Mouse (Mus musculus) ES-E14 (cell line): ENCODE measurements at regions not wholly inside any gene's neighbourhood (a gene's known extent, or its start where the extent isn't known, plus 50 kb on each side); places are given as distances from the start of the nearest gene placed in this dataset.

ENCODE experiments used
- HCFC1 ChIP-seq: IDR thresholded peaks from 2 replicates; pipeline ENCODE4 v1.6.1; 2012; ENCODE audit warnings: low read length, inconsistent platforms, borderline replicate concordance; ENCODE audit not compliant: insufficient read depth
- MAFK ChIP-seq: IDR thresholded peaks from 2 replicates; pipeline ENCODE4 v1.6.1; 2014; ENCODE audit warnings: mild to moderate bottlenecking, low read depth, low read length, inconsistent platforms; ENCODE audit not compliant: insufficient read depth

DNA sequence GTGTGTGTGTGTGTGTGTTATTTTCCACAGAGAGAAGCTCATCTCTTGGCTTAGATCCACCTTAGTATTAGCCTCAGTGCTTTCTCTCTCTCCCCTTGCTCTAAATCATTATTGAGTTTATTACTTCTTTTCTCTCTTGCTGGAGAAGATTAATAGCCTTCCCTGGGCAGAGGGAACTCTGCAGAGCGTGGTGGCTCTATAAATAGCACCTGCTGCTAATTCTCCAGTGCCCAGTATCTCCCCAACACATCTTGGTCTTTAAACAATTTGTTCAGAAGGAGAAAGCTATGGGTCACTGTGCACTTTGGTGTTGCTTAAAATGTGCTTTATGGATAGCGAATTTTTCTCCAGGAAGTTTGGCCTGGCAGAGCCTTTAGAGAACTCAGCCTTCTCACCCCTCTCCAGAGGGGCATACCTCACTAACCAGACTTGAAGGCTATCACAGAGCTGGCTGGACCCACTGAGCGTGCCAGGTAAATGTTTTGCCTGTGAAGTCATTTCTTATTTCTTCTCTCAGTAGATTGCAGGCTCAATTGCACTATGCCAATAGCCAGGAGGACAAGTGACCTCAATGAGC is 86.8 kb upstream of the Rab11fip2 start:
- no peak for TF ChIP-seq HCFC1
- TF ChIP-seq MAFK: no peak
